Mouse (Mus musculus): Measurements from ENCODE around the gene Mtus2.

The Mtus2 gene

DNA sequence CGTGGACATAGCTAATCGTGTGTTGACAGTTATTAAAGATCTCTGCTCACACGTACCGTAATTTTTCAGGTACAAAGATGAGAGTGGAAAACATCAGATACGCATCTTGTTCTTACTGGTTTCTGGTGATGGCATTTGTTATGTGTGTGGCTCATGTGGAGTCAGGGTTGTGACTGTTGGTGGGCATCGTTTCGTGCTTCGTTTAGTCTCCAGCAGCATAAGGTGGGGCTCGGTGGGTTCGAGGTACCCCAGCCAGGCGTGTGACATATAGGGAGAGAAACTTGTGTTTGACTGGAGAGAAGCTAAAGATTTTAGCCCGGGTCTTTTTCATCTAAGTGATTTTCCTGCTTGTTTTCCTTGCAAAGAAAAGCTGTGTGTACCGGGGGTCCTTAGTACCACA, 1.4 kb downstream of the Mtus2 start:
- DNase-seq, result no peak

DNA sequence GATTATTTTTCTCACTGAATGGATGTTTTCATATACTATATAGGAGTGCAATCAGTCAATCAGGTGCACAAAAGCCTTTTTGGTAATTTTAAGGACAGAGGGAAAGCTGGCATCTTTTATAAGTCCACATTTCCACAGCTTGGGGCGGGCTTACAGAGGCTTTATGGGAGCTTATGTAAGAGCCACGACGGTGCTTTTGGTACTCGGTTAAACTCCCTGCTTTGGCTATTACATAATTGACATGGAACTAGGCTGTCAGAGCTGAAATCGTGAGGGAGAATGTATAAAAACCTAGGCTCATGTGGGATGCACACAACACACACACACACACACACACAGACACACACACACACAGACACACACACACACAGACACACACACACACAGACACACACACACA, 2.0 kb downstream of the Mtus2 start:
- no peak for DNase-seq

DNA sequence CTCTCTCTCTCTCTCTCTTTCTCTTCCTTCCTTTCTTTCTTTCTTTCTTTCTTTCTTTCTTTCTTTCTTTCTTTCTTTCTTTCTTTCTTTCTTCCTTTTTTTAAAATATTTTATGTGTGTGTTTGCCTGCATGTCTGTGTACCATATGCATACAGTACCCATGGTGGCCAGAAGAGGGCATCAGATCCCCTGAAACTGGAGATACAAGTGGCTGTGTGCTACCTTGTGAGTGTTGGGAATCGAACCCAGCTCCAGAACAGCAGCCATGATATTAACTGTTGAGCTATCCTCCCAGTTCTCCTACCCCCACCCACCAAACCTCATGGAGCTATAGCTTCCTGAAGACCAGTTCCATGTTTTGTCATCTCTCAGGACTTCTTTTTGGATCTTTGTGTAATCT, 3.7 kb downstream of the Mtus2 start:
- no peak for DNase-seq

GRCm38 (mm10) chr5:147963820-147964580, 6.9 kb downstream of the Mtus2 start:
- DNase-seq, result no peak

- no peak for DNase-seq
Observed at GRCm38 (mm10) chr5:147964776-147965175, 7.7 kb downstream of the Mtus2 start.

DNA sequence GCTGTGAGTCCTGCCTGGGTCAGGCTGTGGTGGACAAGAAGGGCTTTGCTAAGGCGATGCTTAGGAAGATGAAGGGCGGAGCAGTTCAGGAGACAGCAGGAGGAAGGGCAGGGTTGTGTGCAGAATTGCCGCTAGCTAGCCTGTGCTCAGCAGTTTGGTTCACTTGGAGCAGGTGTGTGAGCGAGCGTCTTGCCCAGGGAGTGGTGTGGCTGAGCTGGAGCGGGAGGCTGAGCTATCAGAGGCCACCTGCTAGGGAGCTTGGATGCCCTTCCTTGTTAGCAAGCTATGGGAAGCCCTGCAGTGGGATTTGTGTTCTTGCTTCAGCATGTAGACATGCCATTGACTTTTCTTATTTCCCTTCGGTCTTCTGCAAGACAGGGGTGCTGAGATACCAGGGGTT, 9.5 kb downstream of the Mtus2 start:
- DNase-seq, result no peak

- DNase-seq, result no peak
Observed at GRCm38 (mm10) chr5:147969566-147969965, 12.4 kb downstream of the Mtus2 start.

- DNase-seq, result no peak
Observed at GRCm38 (mm10) chr5:147976001-147976400, 18.9 kb downstream of the Mtus2 start.

DNA sequence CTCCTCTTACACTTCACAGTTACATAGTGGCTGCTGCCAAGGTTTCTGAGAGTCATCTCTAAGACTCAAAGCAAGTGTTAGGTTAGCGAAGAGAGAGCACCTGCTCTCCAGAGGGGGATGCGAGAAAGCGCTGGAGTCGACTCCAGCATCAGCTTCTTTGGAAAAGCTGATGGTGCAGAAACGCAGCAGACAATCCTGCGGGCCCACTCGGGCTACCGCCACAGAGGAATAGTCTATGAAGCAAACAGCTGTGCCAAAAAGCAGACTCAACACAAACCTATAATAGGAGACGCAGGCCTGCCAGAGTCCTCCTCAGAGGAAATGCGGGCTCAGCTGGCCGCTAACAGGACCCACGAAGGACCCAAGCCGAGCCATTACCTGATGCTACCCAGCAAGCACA, 23.5 kb downstream of the Mtus2 start:
- DNase-seq, result no peak

GRCm38 (mm10) chr5:147990289-147990688, 33.2 kb downstream of the Mtus2 start:
- DNase-seq, result no peak

DNA sequence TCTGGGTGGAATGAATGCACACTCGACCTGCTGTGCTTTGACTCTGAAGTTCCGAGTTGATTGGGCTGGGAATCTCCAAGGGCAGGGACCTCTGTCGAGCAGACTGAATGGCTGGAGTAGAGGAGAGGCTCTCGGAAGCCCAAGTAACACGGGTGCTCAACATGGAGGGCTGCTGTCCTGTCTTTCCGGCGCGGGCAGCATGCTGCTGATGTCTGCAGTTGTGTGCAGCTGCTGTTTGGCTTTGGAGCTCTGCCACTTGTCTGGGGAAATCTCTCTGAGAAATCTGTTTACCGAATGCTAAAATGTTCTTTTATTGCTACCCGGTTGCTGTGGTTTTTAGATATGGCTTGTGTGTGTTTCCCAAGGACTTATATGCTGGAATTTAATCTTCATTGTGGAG, 33.7 kb downstream of the Mtus2 start:
- no peak for DNase-seq

- peak in 1 of 2 experiments; percentile 5 for DNase-seq
Observed at GRCm38 (mm10) chr5:147992581-147993378, 35.7 kb downstream of the Mtus2 start.

DNA sequence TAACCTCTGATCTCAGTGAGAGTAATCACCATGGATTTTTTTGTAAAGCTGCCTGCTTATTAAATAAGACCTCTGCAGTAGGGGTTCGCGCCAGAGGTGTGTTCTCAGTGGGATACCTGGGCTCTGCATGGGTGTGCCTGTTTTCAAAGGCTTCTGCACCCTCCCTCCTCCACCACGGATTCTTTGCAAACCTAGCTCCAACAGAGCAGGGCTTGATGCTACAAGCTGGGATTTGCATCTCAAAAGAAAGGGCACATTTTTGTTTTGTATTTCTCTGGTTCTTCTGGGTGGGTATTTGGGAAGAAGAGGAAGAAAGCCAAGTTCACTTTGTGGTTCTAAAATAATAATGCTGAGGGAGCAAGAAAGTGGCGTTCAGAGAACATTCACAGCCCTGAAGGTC, 48.1 kb downstream of the Mtus2 start:
- DNase-seq, result no peak

- no peak for DNase-seq
Observed at GRCm38 (mm10) chr5:148012156-148012555, 55.0 kb downstream of the Mtus2 start.

DNA sequence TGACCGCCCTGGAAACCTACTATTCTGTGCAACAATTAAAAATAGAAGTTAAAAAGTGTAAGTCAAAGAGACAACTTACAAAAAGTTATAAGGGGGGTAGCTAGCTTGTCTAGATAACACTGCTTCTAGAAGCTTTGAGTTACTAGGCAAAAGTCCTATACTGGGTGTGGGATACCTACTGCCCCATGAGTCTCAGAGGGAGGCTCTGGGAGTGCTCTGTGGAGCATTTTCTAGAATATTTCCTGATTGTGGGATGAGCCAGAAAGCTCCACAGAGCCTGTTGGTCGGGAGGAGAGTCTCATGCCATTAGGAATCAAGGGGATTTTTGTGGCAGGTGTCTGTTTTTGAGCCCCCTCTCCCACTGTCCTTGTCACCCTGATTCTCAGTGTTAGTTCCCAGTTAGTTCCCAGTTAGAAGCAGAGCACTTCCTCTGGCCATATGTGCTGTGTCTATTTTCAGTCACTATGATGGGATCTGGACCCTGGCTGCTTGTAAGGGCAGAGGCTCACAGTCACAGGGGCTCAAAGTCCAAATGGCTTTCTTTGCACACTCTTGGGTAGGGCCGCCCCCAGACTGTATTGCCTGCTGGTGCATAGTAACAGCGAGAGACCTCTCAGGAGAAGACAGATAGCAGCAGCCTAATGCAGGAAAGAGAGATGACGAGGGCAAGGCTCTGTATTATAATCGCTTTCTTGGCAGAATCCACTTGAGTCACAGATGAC, 57.2 kb downstream of the Mtus2 start:
- DNase-seq, result no peak

GRCm38 (mm10) chr5:148015383-148015782, 58.3 kb downstream of the Mtus2 start:
- no peak for DNase-seq

DNA sequence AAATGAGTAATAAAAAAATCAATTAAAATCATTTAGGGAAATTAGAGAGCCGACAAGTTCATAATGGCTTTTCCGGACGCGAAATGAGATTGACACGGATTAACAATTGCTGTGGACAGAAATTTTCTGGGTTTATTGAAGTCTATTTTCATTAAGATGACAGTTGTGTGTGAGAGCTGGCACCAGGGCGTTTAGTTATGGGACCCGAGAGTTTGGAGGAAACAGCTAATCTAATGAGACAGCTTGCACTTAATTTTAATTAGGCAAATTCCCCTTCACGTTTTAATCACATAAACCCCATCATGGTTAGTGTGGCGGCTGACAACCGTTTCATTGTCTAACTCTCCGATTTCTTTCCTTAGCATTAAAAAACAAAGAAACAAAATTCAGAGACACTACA, 60.3 kb downstream of the Mtus2 start:
- no peak for DNase-seq

GRCm38 (mm10) chr5:148022784-148023183, 65.7 kb downstream of the Mtus2 start:
- no peak for DNase-seq

GRCm38 (mm10) chr5:148026401-148027349, 69.6 kb downstream of the Mtus2 start:
- no peak for DNase-seq

- no peak for DNase-seq
Observed at GRCm38 (mm10) chr5:148027985-148028384, 70.9 kb downstream of the Mtus2 start.

- DNase-seq, result no peak
Observed at GRCm38 (mm10) chr5:148041661-148042060, 84.5 kb downstream of the Mtus2 start.

- no peak for DNase-seq
Observed at GRCm38 (mm10) chr5:148048200-148048599, 91.1 kb downstream of the Mtus2 start.
